Mouse (Mus musculus) CH12.LX (cell line): Measurements from ENCODE around the gene Rrp8. TPM values are rescaled to one million over a fixed set of nuclear protein-coding genes. Genes with fewer than 3 reads are reported as not detected.

Source experiments
- DNase-seq: peaks from one replicate; pipeline ENCODE4 v3.0.0-alpha.2; 2013; ENCODE audit errors: extremely low read depth
- H3K27ac ChIP-seq: 2 replicates; pipeline ENCODE4 v1.5.1; 2012; ENCODE audit warnings: low read depth, mild to moderate bottlenecking, control low read depth, moderate library complexity; ENCODE audit not compliant: insufficient read depth
- H3K27me3 ChIP-seq: replicated peaks from 2 replicates; pipeline ENCODE3; 2012; ENCODE audit warnings: inconsistent platforms
- H3K36me3 ChIP-seq, 2 experiments: replicated peaks in 1 of 2; 2 replicates each; pipeline versions ENCODE3 to v1.6.1; 2012; ENCODE audit warnings: inconsistent platforms in 1 of 2, low read length in 1 of 2, mild to moderate bottlenecking in 1 of 2, mixed read lengths in 1 of 2, moderate library complexity in 1 of 2; ENCODE audit not compliant: control insufficient read depth in 1 of 2, insufficient read depth in 1 of 2
- H3K4me1 ChIP-seq, 2 experiments: 2 replicates each; pipeline ENCODE4 v1.6.1; 2012; ENCODE audit warnings: inconsistent platforms in 1 of 2, moderate library complexity in 1 of 2; ENCODE audit not compliant: insufficient read depth in 2 of 2, control insufficient read depth in 1 of 2
- H3K4me2 ChIP-seq: 2 replicates; pipeline ENCODE4 v1.6.1; 2012; ENCODE audit warnings: low read depth, mild to moderate bottlenecking, control low read depth; ENCODE audit not compliant: poor library complexity, insufficient read depth, severe bottlenecking
- H3K4me3 ChIP-seq, 3 experiments: fragments of 150-350 bp in 1 of 3; sonication (generic) in 1 of 3; replicated peaks in 1 of 3; 2 replicates each; pipeline versions ENCODE3 to v1.5.1; 2011 to 2012; ENCODE audit warnings: low read depth in 2 of 3, low read length in 2 of 3, mild to moderate bottlenecking in 2 of 3, moderate library complexity in 2 of 3, control low read depth in 1 of 3, improper control_type of control experiment in 1 of 3, inconsistent platforms in 1 of 3, mixed read lengths in 1 of 3; ENCODE audit not compliant: poor library complexity in 1 of 3
- H3K79me2 ChIP-seq: replicated peaks from 2 replicates; pipeline ENCODE4 v1.6.1; 2012; ENCODE audit warnings: mild to moderate bottlenecking, moderate library complexity; ENCODE audit not compliant: control insufficient read depth, poor library complexity, insufficient read depth, severe bottlenecking; ENCODE audit errors: extremely low read depth
- H3K9ac ChIP-seq: 2 replicates; pipeline ENCODE4 v1.6.1; 2012; ENCODE audit warnings: low read depth, mild to moderate bottlenecking, control low read depth, moderate library complexity; ENCODE audit not compliant: insufficient read depth
- H3K9me3 ChIP-seq: replicated peaks from 2 replicates; pipeline ENCODE3; 2012; ENCODE audit warnings: low read length, inconsistent platforms, mixed read lengths
- BHLHE40 ChIP-seq: IDR thresholded peaks from 2 replicates; pipeline ENCODE4 v1.6.1; 2011; ENCODE audit warnings: mild to moderate bottlenecking, low read depth, low read length, improper control_type of control experiment
- CHD1 ChIP-seq: IDR thresholded peaks from 2 replicates; pipeline ENCODE4 v1.6.1; 2012; ENCODE audit warnings: low read depth, low read length, improper control_type of control experiment, inconsistent platforms
- CHD2 ChIP-seq: IDR thresholded peaks from 2 replicates; pipeline ENCODE4 v1.6.1; 2011; ENCODE audit warnings: low read length, improper control_type of control experiment
- CTCF ChIP-seq, 2 experiments: IDR thresholded peaks in 1 of 2; conservative IDR thresholded peaks in 1 of 2; 2 replicates each; pipeline ENCODE4 v1.5.1; 2011 to 2012; ENCODE audit warnings: low read depth in 2 of 2, low read length in 2 of 2, improper control_type of control experiment in 1 of 2, inconsistent platforms in 1 of 2, mild to moderate bottlenecking in 1 of 2, moderate library complexity in 1 of 2
- ELF1 ChIP-seq: IDR thresholded peaks from 2 replicates; pipeline ENCODE4 v1.6.1; 2014; ENCODE audit warnings: low read depth, mild to moderate bottlenecking, inconsistent platforms, low read length, improper control_type of control experiment
- EP300 ChIP-seq: IDR thresholded peaks from 2 replicates; pipeline ENCODE4 v1.6.1; 2011; ENCODE audit warnings: low read length, improper control_type of control experiment
- ETS1 ChIP-seq: conservative IDR thresholded peaks from 2 replicates; pipeline ENCODE4 v1.6.1; 2012; ENCODE audit warnings: low read depth, mild to moderate bottlenecking, inconsistent platforms, low read length, improper control_type of control experiment, moderate library complexity
- GABPA ChIP-seq: IDR thresholded peaks from 2 replicates; pipeline ENCODE4 v1.6.1; 2012; ENCODE audit warnings: low read depth, low read length, improper control_type of control experiment, inconsistent platforms; ENCODE audit not compliant: insufficient replicate concordance
- HCFC1 ChIP-seq: IDR thresholded peaks from 2 replicates; pipeline ENCODE4 v1.6.1; 2012; ENCODE audit warnings: low read depth, mild to moderate bottlenecking, inconsistent platforms, low read length, improper control_type of control experiment
- IRF4 ChIP-seq: IDR thresholded peaks from 2 replicates; pipeline ENCODE4 v1.6.1; 2014; ENCODE audit warnings: low read depth, mild to moderate bottlenecking, inconsistent platforms, low read length, improper control_type of control experiment
- KAT2A ChIP-seq: IDR thresholded peaks from 2 replicates; pipeline ENCODE4 v1.6.1; 2012; ENCODE audit warnings: low read length, improper control_type of control experiment, inconsistent platforms; ENCODE audit not compliant: insufficient replicate concordance
- MAFK ChIP-seq: IDR thresholded peaks from 2 replicates; pipeline ENCODE4 v1.6.1; 2011; ENCODE audit warnings: low read length, improper control_type of control experiment; ENCODE audit not compliant: insufficient replicate concordance
- MAX ChIP-seq: IDR thresholded peaks from 2 replicates; pipeline ENCODE4 v1.6.1; 2011; ENCODE audit warnings: low read length, improper control_type of control experiment
- MEF2A ChIP-seq: IDR thresholded peaks from 2 replicates; pipeline ENCODE4 v1.6.1; 2014; ENCODE audit warnings: low read depth, mild to moderate bottlenecking, inconsistent platforms, low read length, improper control_type of control experiment, borderline replicate concordance
- MXI1 ChIP-seq: IDR thresholded peaks from 2 replicates; pipeline ENCODE4 v1.6.1; 2011; ENCODE audit warnings: mild to moderate bottlenecking, low read depth, low read length, improper control_type of control experiment
- NELFE ChIP-seq: IDR thresholded peaks from 2 replicates; pipeline ENCODE4 v1.6.1; 2011; ENCODE audit warnings: low read depth, low read length, improper control_type of control experiment
- NRF1 ChIP-seq: IDR thresholded peaks from 2 replicates; pipeline ENCODE4 v1.6.1; 2014; ENCODE audit warnings: low read depth, mild to moderate bottlenecking, inconsistent platforms, low read length, improper control_type of control experiment, moderate library complexity
- PAX5 ChIP-seq: IDR thresholded peaks from 2 replicates; pipeline ENCODE4 v1.6.1; 2012; ENCODE audit warnings: low read length, inconsistent platforms, mixed read lengths
- POLR2A ChIP-seq: IDR thresholded peaks from 2 replicates; pipeline ENCODE4 v1.6.1; 2011; ENCODE audit warnings: low read depth, mild to moderate bottlenecking, improper control_type of control experiment, low read length
- RAD21 ChIP-seq: IDR thresholded peaks from 2 replicates; pipeline ENCODE4 v1.6.1; 2011; ENCODE audit warnings: low read depth, mild to moderate bottlenecking, low read length, improper control_type of control experiment, moderate library complexity
- RCOR1 ChIP-seq: conservative IDR thresholded peaks from 2 replicates; pipeline ENCODE4 v1.6.1; 2012; ENCODE audit warnings: low read depth, mild to moderate bottlenecking, inconsistent platforms, low read length, improper control_type of control experiment
- SIN3A ChIP-seq: IDR thresholded peaks from 2 replicates; pipeline ENCODE4 v1.6.1; 2012; ENCODE audit warnings: low read length, improper control_type of control experiment, inconsistent platforms
- SMC3 ChIP-seq: IDR thresholded peaks from 2 replicates; pipeline ENCODE4 v1.6.1; 2011; ENCODE audit warnings: low read depth, low read length, improper control_type of control experiment
- TCF12 ChIP-seq: IDR thresholded peaks from 2 replicates; pipeline ENCODE4 v1.6.1; 2014; ENCODE audit warnings: low read depth, mild to moderate bottlenecking, inconsistent platforms, low read length, improper control_type of control experiment
- UBTF ChIP-seq: IDR thresholded peaks from 2 replicates; pipeline ENCODE4 v1.6.1; 2012; ENCODE audit warnings: low read depth, mild to moderate bottlenecking, inconsistent platforms, low read length, improper control_type of control experiment, moderate library complexity
- USF1 ChIP-seq: IDR thresholded peaks from 2 replicates; pipeline ENCODE4 v1.6.1; 2014; ENCODE audit warnings: low read depth, mild to moderate bottlenecking, inconsistent platforms, low read length, improper control_type of control experiment
- USF2 ChIP-seq: conservative IDR thresholded peaks from 2 replicates; pipeline ENCODE4 v1.6.1; 2011; ENCODE audit warnings: low read depth, low read length, improper control_type of control experiment
- ZC3H11A ChIP-seq: IDR thresholded peaks from 2 replicates; pipeline ENCODE4 v1.6.1; 2012; ENCODE audit warnings: low read depth, mild to moderate bottlenecking, inconsistent platforms, low read length, improper control_type of control experiment
- ZKSCAN1 ChIP-seq: IDR thresholded peaks from 2 replicates; pipeline ENCODE4 v1.6.1; 2012; ENCODE audit warnings: low read depth, inconsistent platforms, low read length, improper control_type of control experiment, borderline replicate concordance
- ZMIZ1 ChIP-seq: IDR thresholded peaks from 2 replicates; pipeline ENCODE4 v1.6.1; 2012; ENCODE audit warnings: low read depth, mild to moderate bottlenecking, inconsistent platforms, low read length, improper control_type of control experiment
- dilution Hi-C: fragments of 300-500 bp; cut with MboI; formaldehyde crosslinking; loops from 2 replicates; pipeline ENCODE4 v1.14.3; 2020; ENCODE audit warnings: low sequenced_read_pairs; ENCODE audit not compliant: extremely low pct_unique_long_range_greater_than_20kb, extremely low pct_ligation_motif_present
- in situ Hi-C: fragments of 300-500 bp; cut with MboI; formaldehyde crosslinking; loops from 3 replicates; pipeline ENCODE4 v1.14.3; 2019; ENCODE audit warnings: low sequenced_read_pairs, low pct_ligation_motif_present, low pct_unique_long_range_greater_than_20kb, mixed read lengths
- polyA plus RNA-seq: library from polyadenylated mRNA; unstranded; fragments of >175 nt; gene quantifications from 2 replicates; pipeline ENCODE4 v1.2.1, GENCODE M21; 2012; ENCODE audit warnings: low read depth; ENCODE audit not compliant: insufficient read length
- total RNA-seq, 2 experiments: library from RNA; depleted of rRNA; stranded (reverse); fragments of 300-350 nt in 1 of 2; fragments of >200 nt in 1 of 2; gene quantifications; 2 replicates each; pipeline ENCODE4 v1.2.3; 2012 to 2014

Rrp8 gene
- total and polyA plus RNA-seq, 3 experiments, result 28.7 to 84.2 (median 57.3) TPM

DNA sequence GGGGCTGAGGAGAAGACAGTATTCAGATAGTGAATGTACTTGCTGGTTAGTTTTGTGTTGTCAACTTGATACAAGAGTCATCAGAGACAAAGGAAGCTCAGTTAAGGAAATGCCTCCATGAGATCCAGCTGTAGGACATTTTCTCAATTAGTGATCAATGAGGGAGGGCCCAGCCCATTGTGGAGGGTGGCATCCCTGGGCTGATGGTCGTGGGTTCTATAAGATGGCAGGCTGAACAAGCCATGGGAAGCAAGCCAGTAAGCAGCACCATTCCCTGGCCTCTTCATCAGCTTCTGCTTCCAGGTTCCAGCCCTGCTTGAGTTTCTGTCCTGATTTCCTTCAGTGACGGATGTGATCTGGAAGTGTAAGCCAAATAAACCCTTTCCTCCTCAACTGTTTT is 10.6 kb upstream of the Rrp8 start:
- dilution Hi-C loops, result no loop called here
- no peak for DNase-seq
- H3K9ac ChIP-seq, result no peak overlapping the region
- H3K36me3 ChIP-seq, result peaks cover 33 to 57% of the 10 kb centered on the region in 2 experiments
- H3K27ac ChIP-seq, result no peak overlapping the region
- H3K4me1 ChIP-seq, result peaks cover 0 to 28% of the 10 kb centered on the region in 2 experiments; a peak in 3 of 4 replicates
- no peak overlapping the region for H3K4me2 ChIP-seq
- H3K4me3 ChIP-seq, result no peak overlapping the region
- TF ChIP-seq TCF12, result no peak
- TF ChIP-seq ZC3H11A, result no peak
- no peak for TF ChIP-seq BHLHE40
- TF ChIP-seq UBTF, result no peak
- TF ChIP-seq USF1, result no peak
- TF ChIP-seq MAFK, result no peak
- no peak for TF ChIP-seq EP300
- TF ChIP-seq POLR2A, result no peak
- no peak for TF ChIP-seq PAX5
- no peak for TF ChIP-seq ZMIZ1
- no peak for TF ChIP-seq CHD2
- no peak for TF ChIP-seq NRF1
- TF ChIP-seq RAD21, result no peak
- no peak for TF ChIP-seq CHD1
- no peak for TF ChIP-seq GABPA
- no peak for TF ChIP-seq ZKSCAN1
- TF ChIP-seq NELFE, result no peak
- TF ChIP-seq, all 38 proteins: peak for 0
- peaks cover 10% of the 10 kb centered on the region; the same call in 1 of the 2 replicates for H3K79me2 ChIP-seq
- H3K9me3 ChIP-seq, result no peaks in the 10 kb centered on the region
- H3K27me3 ChIP-seq, result no peaks in the 10 kb centered on the region
- in situ Hi-C loops, result no loop called here

DNA sequence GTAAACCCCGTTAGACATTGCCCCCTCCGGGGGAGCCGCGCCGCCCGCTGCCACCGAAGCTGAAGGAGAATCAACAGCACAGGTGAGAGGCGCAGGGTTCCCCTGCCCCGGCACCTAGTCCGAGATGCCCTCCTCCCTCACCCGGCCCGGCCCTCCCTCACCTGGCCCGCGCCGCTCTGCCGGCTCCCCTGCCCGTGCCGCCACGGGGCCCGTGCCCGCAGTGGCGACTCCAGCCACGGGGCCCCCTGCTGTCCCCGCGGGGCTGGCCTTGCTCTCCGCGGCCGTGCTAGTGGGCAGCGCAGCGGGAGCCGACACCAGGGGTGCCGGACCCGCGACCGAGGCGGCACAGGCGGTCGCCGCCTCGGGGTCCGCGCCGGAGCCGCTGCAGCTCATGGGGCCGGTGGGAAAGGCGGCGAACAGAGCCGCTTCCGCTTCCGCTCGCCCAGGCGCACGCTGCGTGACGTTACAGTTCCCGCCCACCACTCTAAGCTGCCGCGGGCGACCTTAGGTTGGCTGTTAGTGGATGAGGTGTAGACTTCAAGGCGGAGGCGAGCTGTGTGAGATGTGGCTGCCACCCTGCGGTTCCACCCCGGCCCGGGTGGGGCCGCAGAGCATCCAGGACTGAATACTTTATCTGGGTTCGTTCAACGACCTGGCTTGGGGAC is 6.9 kb upstream of the Rrp8 start, which contains the start of gene Taf10:
Taf10 (minus strand) TSS at position 436 of the 665 bp plus-strand sequence.
- Histone ChIP-seq H3K4me2 (peak within 1 kb of the TSS; percentile 62), H3K9me3 (no peaks in the 10 kb centered on the region), H3K27ac (peak within 1 kb of the TSS; percentile 34; the same call in 1 of the 2 replicates), H3K9ac (peak within 1 kb of the TSS; percentile 94), H3K36me3 (peaks cover 57 to 72% of the 10 kb centered on the region in 2 experiments), H3K27me3 (no peaks in the 10 kb centered on the region), H3K4me1 (peaks cover 5 to 37% of the 10 kb centered on the region in 2 experiments), H3K79me2 (peaks cover 10% of the 10 kb centered on the region; the same call in 1 of the 2 replicates), H3K4me3 (peak within 1 kb of the TSS; percentile 81 to 99 (median 95))
- peak; percentile 93 for DNase-seq
- in situ Hi-C loops, result loop anchor here (5.0 kb wide), 1 partner anchor 63 kb away; no protein-coding TSS in a partner anchor
- dilution Hi-C loops, result no loop called here
- TF ChIP-seq HCFC1, result peak; percentile 81
- TF ChIP-seq ETS1, result 0 out of 2 replicates have a peak, but pooled peaks have one; percentile 34
- TF ChIP-seq TCF12, result peak; percentile 77
- peak; percentile 94 for TF ChIP-seq SIN3A
- peak; percentile 70; the same call in 1 of the 2 replicates for TF ChIP-seq MAX
- TF ChIP-seq NRF1, result peak; percentile 61
- TF ChIP-seq KAT2A, result peak; percentile 74; the same call in 1 of the 2 replicates
- TF ChIP-seq MXI1, result peak; percentile 86; the same call in 1 of the 2 replicates
- TF ChIP-seq CTCF (conservative IDR thresholded peaks at IDR 0.05 in 1 of 2, IDR thresholded peaks at IDR 0.05 in 1 of 2; ENCODE audit: low read depth in 2 of 2, low read length in 2 of 2), result peak in 1 of 2 experiments; percentile 65; a peak in 2 of 4 replicates
- TF ChIP-seq RCOR1, result 0 out of 2 replicates have a peak, but pooled peaks have one; percentile 19
- peak; percentile 60 for TF ChIP-seq SMC3
- TF ChIP-seq POLR2A, result peak; percentile 83
- peak; percentile 85 for TF ChIP-seq NELFE
- peak; percentile 77; the same call in 1 of the 2 replicates for TF ChIP-seq UBTF
- TF ChIP-seq USF2, result no peak
- TF ChIP-seq RAD21, result peak; percentile 59
- no peak for TF ChIP-seq CHD1
- 0 out of 2 replicates have a peak, but pooled peaks have one; percentile 18 for TF ChIP-seq IRF4
- TF ChIP-seq ELF1, result peak; percentile 96
- TF ChIP-seq MEF2A, result peak; percentile 58; the same call in 1 of the 2 replicates
- TF ChIP-seq CHD2, result no peak
- TF ChIP-seq BHLHE40, result peak; percentile 58
